Mouse (Mus musculus): ENCODE measurements around the gene Scaf1.
"Not testable (repeated sequence)": the region's sequence is repeated elsewhere in the genome, so short reads cannot be mapped to it uniquely, and the experiment has no call there.

Scaf1 gene

DNA sequence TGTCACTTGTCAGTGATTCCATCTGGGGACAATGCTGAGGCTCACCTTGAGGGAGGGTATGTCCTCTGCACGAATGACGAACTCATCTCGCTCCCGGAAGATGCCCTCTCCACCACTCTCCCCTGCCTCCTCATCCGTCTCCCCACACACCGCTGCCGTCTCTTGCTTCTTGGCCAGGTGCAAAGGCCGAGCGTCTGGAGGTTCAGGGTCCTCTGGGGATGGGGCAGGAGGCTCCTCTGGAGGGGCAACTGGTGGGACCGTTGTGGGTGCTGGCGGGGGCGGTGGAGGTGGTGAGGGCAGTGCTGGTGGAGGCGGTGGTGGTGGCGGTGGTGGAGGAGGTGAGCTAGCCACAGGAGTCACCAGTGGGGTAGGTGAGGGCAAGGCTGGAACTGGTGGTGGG, 27.1 kb upstream of the Scaf1 start:
- no peak for DNase-seq (ENCODE audit: low spot score)

DNA sequence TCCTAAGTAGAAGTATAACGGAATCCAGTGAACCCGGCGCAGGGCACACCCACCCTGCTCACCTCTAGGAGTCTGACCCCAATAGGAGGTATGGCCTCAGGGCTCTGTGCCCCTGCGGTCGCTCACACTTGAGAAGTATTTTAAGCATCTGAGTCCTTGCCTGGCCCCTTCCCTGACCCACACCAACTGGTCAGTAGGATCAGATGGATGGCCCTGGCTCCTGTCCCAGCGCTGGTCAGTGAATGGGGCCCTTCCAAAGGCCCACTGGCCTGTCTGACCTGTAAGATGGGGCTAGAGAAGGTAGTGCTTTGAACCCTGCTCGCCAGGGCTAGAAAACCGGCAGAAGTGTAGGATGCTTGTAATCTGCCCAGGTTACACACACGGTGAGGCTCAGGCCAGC, 24.7 kb upstream of the Scaf1 start:
- no peak for DNase-seq (ENCODE audit: low spot score)

DNA sequence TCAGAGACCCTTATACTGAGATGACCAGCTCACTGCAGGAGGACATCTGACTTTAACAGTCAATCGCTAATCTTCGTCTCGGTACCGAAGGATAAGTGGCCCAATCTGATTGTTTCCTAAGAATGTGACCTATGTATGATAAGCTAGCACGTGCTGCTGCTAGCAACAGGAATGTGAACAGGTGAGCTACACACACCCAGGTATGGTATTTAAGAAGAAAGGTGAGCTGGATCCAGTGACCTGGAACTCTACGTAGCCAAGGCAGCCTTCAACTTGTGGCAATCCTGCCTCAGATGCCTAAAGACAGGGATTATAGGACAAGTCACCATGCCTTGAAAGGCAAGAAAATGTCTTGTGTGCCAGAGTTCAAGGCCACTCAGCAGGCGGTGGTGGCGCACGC, 22.2 kb upstream of the Scaf1 start:
- DNase-seq (ENCODE audit: low spot score): no peak

DNA sequence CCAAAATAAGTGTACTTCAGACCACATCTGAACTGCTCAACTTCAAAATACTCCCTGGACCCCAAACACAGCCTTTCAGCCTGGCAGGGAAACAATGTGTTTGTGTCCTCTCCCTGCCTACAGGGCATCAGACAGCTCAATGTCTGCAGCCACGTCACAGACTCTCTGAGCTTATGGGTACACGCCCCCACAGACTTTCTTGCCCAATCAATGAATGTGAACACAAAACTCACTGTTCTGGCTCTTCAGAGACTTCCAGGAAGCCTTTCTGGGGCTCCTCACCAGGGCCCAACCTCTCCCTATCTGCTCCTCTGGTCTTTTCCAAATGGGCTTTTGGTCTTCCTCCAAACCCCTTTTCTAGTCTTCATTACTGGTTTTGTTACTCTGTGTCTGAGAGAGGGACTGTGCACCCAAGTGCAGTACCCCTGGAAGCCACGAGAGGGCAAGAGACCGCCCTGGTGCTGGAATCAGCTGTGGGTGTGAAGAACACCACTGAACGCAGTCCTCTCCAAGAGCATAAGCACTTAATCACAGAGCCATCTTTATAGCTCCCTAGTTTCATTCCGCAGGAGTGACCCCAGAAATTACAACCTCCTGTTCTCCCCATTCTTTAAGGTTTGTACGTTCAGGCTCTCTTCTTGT, 21.7 kb upstream of the Scaf1 start:
- DNase-seq (ENCODE audit: low spot score): peak; percentile 64

DNA sequence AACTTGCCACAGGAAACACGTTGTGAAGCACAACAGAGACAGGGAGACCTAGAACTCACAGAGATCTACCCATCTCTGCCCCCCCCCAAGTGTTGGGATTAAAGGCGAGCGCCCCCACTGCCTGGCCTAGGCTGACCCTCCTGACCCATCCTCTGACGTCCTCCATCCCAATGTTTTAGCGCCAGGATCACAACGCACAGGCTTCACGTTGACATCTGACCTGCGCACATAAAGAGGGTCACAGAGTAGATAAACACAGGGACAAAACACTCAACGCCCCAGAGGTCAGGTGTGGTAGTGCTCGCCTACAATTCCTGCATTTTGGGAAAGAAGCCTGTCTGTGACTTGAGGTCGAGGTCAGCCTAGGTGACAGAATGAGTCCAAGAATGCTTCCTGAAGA, 20.5 kb upstream of the Scaf1 start:
- no peak for DNase-seq (ENCODE audit: low spot score)

DNA sequence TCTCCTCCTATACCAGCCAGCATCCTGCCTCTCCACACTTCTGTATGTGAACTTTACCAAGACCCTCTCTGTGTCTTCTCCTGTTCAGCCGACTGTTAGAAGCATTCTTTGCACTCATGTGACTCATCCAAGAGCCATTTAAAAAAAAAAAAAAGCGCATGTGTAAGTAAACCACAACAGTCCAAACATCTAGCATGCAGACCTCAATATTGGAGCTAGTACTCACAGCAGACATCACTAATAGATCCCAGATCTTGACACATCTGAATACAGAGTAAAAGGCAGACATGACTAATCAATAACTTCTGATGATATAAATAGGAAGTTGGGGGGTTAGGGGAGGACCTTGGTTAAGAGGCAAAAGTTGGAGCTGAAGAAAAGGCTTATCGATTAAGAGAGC, 19.5 kb upstream of the Scaf1 start:
- DNase-seq (ENCODE audit: low spot score): no peak

DNA sequence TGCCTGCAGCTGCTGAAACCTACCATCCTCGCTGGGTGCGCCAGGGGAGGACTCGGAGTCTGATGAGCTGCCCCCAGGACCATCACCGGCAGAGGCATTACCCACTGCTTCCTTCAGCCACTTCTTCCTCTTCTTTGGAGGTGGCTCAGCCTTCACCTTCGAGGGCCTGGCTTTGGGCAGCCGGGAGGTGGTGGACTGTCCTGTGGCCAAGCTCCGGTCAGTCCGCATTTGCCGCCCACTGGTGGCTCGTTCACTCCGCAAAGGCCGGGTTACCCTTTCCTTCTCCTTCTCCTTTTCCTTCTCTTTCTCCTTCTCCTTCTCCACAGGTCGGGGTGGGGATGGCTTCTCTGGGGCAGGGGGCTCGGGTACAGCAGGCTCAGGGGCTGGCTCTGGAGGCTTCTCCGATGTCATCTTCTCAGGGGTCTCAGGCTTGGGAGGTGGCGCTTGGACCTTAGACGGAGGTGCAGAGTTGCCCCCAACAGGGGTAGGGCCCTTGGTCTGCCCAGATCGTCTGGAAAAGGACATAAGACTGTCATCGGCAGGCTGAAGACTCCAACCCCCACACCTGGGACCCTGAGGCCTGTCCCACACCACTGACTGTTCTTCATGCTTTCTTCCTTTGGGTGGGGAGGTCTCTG, 17.7 kb upstream of the Scaf1 start:
- DNase-seq (ENCODE audit: low spot score): no peak

DNA sequence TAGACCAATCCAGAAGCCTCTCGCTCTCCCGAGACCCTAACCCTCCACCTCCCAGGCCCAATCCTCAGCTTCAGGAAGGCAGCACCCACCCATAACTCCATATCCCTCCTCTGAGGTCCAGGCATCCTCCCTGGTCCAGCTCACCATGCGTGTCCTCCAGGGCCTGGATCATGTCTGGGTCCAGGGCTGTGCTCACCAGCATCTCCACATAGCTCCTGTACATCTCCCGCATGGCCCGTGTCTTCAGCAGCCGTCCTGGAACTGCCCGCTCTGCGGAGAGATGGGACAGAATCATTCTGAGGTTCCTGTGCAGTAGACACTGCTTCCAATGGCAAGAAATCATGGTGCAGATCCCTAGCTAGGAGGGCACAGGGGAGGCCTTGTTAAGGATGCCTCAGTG, 14.7 kb upstream of the Scaf1 start:
- no peak for DNase-seq (ENCODE audit: low spot score)

DNA sequence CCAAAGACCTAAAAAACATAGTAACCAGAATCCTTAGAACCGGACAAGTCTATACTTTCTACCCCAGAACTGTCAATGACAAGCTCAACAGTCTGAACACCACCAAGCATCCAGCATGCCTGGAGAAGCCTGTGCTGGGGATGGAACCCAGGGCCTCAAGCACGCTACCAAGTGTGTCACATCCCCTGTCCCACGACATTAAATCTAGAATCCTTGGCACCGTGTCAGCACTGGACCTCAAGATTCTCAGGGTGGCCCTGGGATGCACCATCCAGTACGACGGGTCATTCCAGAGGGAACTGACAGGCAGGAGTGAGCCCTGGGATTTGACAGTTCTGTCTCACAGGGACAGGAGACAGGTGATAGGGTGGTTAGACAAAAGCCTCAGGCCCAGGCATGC, 13.8 kb upstream of the Scaf1 start:
- DNase-seq (ENCODE audit: low spot score): no peak

DNA sequence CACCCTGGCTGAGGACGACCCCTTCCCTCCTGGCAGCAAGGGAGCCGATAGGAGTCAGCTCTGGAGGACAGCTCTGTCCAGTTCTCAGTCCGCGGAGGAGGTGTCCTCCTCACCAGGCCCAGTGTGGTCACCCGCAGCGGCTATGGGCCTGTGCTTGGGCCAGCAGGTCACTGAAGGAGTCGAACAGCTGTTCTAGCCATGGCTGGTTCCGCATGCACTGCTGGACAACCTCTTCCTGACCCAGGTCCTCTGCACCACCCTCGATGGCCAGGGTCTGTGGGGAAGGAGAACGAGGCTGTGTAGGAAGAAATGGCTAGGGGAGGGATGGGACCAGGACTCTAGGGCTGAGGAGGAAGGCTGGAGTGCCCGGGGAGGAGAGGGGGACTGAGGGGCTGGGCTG, 12.2 kb upstream of the Scaf1 start:
- DNase-seq (ENCODE audit: low spot score): no peak

DNA sequence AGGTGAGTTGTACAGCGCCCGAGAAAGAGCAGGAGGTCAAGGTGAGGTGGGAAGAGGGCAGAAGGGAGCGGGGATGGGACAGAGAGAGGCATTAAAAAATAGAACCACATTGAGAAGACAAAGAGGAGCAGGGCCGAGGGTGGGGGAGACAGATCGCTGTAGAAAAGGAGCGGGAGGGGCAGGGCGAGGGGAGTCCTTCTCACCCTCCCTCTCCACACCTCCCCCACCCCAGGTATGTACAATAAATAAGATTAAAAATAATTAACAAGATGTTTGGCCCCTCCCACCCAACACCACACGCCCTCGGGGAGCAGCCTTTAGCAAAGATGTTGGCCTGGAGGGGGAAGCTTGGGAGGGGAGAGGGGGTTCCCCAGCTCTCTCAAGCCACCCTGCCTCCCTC, 11.6 kb upstream of the Scaf1 start:
- no peak for DNase-seq (ENCODE audit: low spot score)

DNA sequence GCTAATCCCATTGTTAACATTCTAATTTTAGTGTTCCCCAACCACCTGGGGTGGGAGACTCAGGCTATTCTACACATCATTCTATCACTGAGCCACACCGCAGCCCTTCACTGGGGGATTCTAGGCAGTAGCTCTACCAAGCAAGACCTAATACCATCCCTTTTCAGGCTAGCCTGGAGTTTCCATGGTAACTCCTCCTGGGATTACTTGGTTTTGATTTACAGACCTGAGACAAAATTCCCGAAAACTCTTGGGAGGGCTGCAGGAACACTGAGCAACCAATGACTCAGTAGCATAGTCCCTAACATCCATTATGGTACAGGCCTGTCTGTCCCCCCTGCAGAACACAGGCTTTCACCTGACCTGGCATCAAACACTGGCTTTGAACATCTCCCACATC, 10.1 kb upstream of the Scaf1 start:
- DNase-seq (ENCODE audit: low spot score): no peak

DNA sequence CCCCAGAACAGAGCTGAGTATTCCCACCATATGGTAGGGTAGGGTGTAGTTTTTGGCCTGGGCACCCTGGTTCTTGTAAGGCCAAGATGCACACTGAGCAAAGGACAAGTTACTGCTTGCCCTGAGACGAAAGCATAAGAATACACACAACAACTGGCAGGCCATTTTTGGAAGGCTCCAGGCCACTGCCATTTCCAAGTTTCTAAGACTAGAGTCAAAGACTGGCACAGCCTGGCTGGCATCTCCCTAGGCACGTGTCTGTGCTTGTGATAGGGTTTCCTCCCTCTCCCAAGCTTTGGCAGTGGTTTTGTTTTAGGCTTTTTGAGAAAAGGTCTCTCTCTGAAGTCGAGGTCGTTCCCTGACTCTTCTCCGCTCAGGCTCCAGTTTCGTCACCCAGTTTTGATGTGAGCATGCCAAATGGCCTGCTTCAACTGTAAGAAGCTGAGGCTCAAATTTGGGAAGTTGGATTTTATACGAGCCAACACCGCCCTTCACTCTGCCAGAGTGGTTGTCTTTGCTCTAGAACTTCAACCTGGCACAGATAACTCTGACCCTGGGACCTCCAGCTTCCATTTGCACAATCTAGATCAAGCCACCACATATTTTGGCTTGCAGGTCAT, 9.5 kb upstream of the Scaf1 start:
- no peak for DNase-seq (ENCODE audit: low spot score)

DNA sequence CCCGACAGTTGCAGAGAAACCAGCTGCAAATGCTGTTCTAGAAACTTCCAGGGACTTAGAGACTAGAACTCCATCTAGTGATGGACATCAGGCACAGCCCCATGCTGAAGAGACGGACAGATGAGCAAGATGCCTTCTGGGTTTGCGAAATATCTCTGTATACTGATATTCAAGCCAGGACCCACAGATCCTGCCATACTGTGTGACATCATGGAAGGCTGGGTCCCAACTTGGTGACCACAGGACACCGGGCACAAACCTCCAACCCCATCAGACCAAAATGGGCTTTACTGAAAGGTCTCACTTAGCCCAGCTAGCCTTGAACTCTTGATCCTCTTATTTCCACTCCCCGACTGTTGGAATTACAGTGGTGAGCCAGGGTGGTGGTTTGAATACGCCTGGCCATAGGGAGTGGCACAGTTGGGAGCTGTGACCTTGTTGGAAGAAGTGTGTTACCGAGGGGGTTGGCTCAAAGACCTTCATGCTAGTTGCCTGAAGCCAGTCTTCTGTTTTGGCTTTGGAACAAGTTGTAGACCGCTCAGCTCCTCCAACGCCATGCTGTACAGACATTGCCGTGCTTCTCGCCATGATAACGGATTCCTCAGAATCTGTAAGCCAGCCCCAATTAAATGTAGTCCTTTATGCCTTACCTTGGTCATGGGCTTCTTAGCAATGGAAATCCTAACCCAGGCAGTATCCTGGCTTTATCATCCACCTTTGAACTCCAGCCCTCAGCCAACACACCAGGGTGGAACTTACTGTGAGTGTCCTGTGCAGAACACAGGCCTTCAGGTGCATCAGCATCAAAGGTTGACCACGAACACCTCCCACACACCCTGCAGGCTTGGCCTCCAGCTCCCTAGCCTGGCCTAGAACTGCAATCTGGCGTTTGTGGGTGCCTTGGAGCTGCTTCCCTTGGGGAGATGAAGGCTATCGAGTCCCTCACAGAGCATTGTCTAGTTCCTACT, 8.4 kb upstream of the Scaf1 start:
- no peak for DNase-seq (ENCODE audit: low spot score)

DNA sequence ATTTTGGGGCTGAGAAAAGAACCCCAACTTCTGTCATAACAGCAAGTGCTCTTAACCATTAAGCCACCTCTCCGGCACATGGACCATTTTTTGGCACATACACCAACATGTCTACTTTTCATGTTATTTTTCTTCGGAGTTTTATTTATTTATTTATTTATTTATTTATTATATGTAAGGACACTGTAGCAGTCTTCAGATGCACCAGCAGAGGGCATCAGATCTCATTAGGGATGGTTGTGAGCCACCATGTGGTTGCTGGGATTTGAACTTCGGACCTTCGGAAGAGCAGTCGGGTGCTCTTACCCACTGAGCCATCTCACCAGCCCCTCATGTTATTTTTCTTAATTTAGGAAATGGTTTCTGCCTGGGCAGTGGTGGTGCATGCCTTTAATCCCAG, 7.5 kb upstream of the Scaf1 start:
- not testable (repeated sequence) for DNase-seq (ENCODE audit: low spot score)

DNA sequence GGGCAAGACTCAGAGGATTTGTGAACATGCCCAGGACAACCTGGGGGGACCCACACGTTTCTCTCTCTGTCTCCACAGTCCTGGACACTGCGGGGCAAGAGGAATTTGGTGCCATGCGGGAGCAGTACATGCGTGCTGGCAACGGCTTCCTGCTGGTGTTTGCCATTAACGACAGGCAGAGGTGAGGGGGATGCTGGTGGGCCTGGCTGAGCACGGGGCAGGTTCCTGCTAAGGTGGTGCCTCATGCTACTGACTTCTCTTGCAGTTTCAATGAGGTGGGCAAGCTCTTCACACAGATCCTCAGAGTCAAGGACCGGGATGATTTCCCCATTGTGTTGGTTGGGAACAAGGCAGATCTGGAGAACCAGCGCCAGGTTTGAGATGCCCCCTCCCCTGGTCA, 4.1 kb upstream of the Scaf1 start:
- DNase-seq (ENCODE audit: low spot score): no peak

DNA sequence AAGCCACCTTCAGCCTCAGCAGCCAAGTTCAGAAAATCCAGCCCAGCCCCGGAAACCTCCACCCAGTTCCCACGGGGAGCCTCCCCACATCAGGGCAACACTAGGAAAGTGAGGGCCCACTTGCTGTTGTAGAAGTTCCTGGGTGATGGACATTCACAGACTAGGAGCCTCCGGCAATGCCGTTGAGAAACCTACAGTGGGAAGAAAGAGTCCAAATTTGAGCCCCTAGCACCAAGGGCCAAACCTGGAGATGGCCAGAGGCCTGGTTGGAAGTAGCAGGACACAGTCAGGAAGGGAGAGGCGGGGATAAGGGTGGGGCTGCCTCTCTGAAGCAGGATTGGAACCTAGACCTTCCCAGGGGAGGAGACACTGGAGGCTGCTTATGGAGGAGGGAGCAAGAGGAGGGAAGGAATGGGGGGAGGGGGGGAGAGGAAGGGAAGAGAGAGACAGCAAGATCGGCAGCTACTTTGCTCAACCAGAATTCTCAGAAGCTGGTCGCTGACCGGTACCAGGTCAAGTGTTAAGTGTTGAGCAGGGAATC, 2.9 kb upstream of the Scaf1 start:
- peak; percentile 86 for DNase-seq (ENCODE audit: low spot score)

DNA sequence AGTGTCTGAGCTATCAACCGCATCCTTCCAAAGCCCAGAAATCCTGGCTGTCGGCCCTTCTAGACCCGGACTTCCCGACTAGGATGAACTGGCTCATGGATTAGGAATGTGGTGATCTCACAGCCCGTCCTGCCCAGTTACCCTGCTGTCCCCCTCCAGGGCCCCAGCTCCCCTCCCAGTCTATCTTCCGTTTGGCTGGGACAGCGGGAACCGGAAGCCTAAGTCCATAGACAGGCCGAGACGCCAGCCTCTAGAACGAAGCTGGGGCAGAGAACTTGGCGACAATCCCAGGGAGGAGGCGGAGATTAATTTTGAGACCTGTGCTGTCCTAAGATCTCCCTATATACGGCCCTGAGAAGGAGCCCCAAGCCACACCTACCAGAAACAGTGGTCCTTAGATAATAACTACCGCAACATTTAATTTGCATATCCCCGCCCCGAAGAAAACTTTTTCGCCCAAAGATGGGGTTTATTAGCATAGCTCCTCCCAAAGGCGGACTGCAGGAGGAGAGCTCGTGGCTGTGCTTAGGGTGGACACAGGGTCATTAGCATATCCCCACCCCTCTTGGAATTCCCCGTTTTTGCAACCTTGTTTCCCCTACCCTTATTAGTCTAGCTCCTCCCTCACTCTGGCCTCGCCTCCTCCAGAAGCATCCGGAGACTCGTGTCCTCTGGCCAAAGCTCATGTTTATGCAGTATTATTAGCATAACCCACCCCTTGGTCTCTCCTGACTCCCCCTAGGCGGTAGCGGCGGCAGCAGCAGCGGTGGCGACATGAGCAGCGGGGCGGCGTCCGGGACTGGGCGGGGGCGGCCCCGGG, 1.3 kb upstream of the Scaf1 start, which contains the start of gene Rras:
Gene Rras (plus strand): TSS at position 720 of the 820 bp plus-strand sequence.
- DNase-seq (ENCODE audit: low spot score): peak; percentile 99

DNA sequence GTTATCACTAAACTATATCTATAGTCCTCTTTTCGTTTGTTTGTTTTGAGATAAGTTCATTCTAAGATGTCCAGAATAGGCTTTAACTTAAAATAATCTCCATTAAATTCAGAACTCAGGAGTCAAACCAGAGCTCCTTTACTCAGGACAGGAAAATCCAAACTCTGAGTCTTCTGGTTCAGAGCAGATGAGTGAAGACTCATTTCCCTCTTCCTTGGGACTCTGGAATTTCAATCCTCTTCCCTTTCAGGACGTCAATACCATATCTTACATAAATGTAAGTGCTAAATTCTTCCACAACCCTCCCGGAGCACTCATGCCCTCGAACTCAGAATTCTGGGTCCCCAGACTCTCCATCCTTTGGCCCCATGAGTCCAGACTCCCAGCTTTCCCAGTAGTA, 598 bp upstream of the Scaf1 start:
- DNase-seq (ENCODE audit: low spot score): no peak

DNA sequence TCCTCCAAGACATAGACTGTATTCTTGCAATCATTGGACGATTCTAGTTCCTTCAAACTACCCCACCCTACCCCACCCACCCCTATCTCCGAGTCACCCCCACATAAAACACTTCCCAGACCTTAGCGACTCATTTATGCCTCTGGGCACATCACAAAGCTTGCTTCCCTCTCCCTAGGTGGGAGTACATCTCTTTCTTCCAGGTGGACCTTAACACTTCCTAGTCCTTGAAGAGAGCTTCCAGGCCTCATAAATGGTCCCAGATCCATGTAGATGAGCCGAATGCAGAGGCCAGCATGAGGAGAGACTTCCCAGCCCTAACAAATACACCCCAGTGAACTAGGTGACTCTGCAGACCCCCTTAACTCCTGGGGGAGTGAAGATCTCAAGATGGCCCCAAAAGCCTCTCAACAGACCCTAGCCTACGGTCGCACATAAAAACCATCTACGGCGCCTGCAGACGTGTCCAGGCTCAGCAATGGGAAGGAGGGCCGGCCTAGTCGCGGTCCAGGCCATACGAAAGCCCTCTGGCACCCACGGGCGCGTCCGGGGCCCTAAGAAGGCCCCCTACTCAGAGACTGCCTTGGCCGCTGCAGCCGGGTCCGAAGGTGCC, 713 bp downstream of the Scaf1 start:
- no peak for DNase-seq (ENCODE audit: low spot score)

DNA sequence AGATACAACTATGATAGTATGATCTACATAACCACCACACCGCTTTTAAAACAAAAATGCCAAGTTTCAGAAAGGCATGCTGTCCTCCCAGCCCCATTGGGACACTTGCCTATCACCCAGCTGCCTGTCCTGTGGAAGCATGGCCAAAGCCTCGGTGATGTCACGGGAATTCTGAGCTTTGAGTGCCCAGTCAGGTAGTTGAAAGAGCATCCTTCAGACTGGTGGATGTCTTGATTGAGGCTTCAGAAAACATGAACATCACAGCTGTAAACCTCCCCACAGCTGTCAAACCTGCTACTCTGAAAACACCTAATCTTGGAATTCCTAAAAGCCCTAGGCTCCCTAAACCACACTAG, 2.1 kb downstream of the Scaf1 start:
- DNase-seq (ENCODE audit: low spot score): no peak

Measured in lung, postnatal 25 days (tissue).